Mouse (Mus musculus) MEL (cell line): Measurements from ENCODE around the gene Hspa12a. TPM values are rescaled to one million over a fixed set of nuclear protein-coding genes. Genes with fewer than 3 reads are reported as not detected.

Experiments
- DNase-seq: peaks from one replicate; pipeline ENCODE4 v3.0.0; 2011; ENCODE audit warnings: low read depth, low spot score
- H3K27ac ChIP-seq: 2 replicates; pipeline ENCODE4 v1.5.1; 2012; ENCODE audit warnings: low read depth, mild to moderate bottlenecking, control low read depth, low read length, moderate library complexity; ENCODE audit not compliant: control insufficient read depth
- H3K27me3 ChIP-seq, 2 experiments: fragments of 150-350 bp in 1 of 2; sonication (generic) in 1 of 2; 2 replicates each; pipeline ENCODE4 v1.6.1; 2012; ENCODE audit warnings: low read length in 2 of 2, mild to moderate bottlenecking in 2 of 2, improper control_type of control experiment in 1 of 2, moderate library complexity in 1 of 2; ENCODE audit not compliant: insufficient read depth in 2 of 2, control insufficient read depth in 1 of 2
- H3K36me3 ChIP-seq, 2 experiments: 2 replicates each; pipeline ENCODE4 v1.6.1; 2012 to 2014; ENCODE audit warnings: low read length in 2 of 2, improper control_type of control experiment in 1 of 2, inconsistent platforms in 1 of 2, mild to moderate bottlenecking in 1 of 2; ENCODE audit not compliant: insufficient read depth in 2 of 2, control insufficient read depth in 1 of 2
- H3K4me1 ChIP-seq, 2 experiments: fragments of 150-350 bp in 1 of 2; sonication (generic) in 1 of 2; 2 replicates each; pipeline ENCODE4 v1.6.1; 2012; ENCODE audit warnings: low read length in 2 of 2, improper control_type of control experiment in 1 of 2, mild to moderate bottlenecking in 1 of 2; ENCODE audit not compliant: insufficient read depth in 2 of 2, control insufficient read depth in 1 of 2
- H3K4me3 ChIP-seq, 2 experiments: fragments of 150-350 bp in 1 of 2; sonication (generic) in 1 of 2; 2 replicates each; pipeline ENCODE4 v1.5.1; 2012; ENCODE audit warnings: low read depth in 2 of 2, low read length in 2 of 2, mild to moderate bottlenecking in 2 of 2, moderate library complexity in 2 of 2, control low read depth in 1 of 2, improper control_type of control experiment in 1 of 2; ENCODE audit not compliant: control insufficient read depth in 1 of 2, insufficient read depth in 1 of 2
- H3K79me2 ChIP-seq: 2 replicates; pipeline ENCODE4 v1.6.1; 2012; ENCODE audit warnings: mild to moderate bottlenecking, low read length, moderate library complexity; ENCODE audit not compliant: control insufficient read depth, poor library complexity, insufficient read depth
- H3K9ac ChIP-seq: 2 replicates; pipeline ENCODE4 v1.6.1; 2012; ENCODE audit warnings: low read depth, mild to moderate bottlenecking, control low read depth, low read length, moderate library complexity; ENCODE audit not compliant: control insufficient read depth, poor library complexity, severe bottlenecking
- H3K9me3 ChIP-seq: fragments of 150-350 bp; sonication (generic); replicated peaks from 2 replicates; pipeline ENCODE4 v1.6.1; 2012; ENCODE audit warnings: mild to moderate bottlenecking, low read length, improper control_type of control experiment, moderate library complexity; ENCODE audit not compliant: insufficient read depth
- BHLHE40 ChIP-seq: IDR thresholded peaks from 2 replicates; pipeline ENCODE4 v1.6.1; 2012; ENCODE audit warnings: low read depth, mild to moderate bottlenecking, inconsistent platforms, low read length, improper control_type of control experiment, borderline replicate concordance
- CHD1 ChIP-seq: IDR thresholded peaks from 2 replicates; pipeline ENCODE4 v1.6.1; 2012; ENCODE audit warnings: low read depth, mild to moderate bottlenecking, inconsistent platforms, low read length, improper control_type of control experiment
- CHD2 ChIP-seq: IDR thresholded peaks from 2 replicates; pipeline ENCODE4 v1.6.1; 2011; ENCODE audit warnings: low read length, improper control_type of control experiment
- CTCF ChIP-seq, 3 experiments: IDR thresholded peaks in 2 of 3; conservative IDR thresholded peaks in 1 of 3; 2 replicates each; pipeline ENCODE4 v1.5.1; 2011 to 2012; ENCODE audit warnings: low read length in 3 of 3, low read depth in 2 of 3, mild to moderate bottlenecking in 2 of 3, improper control_type of control experiment in 1 of 3, inconsistent platforms in 1 of 3, mixed read lengths in 1 of 3, moderate library complexity in 1 of 3; ENCODE audit not compliant: control insufficient read depth in 1 of 3, insufficient read depth in 1 of 3, poor library complexity in 1 of 3, severe bottlenecking in 1 of 3
- E2F4 ChIP-seq: IDR thresholded peaks from 2 replicates; pipeline ENCODE4 v1.6.1; 2011; ENCODE audit warnings: low read depth, low read length, improper control_type of control experiment, borderline replicate concordance
- ETS1 ChIP-seq: IDR thresholded peaks from 2 replicates; pipeline ENCODE4 v1.6.1; 2012; ENCODE audit warnings: low read depth, mild to moderate bottlenecking, inconsistent platforms, low read length, improper control_type of control experiment, moderate library complexity
- GABPA ChIP-seq: IDR thresholded peaks from 2 replicates; pipeline ENCODE4 v1.6.1; 2012; ENCODE audit warnings: low read depth, mild to moderate bottlenecking, inconsistent platforms, low read length, improper control_type of control experiment, moderate library complexity
- GATA1 ChIP-seq: IDR thresholded peaks from 2 replicates; pipeline ENCODE4 v1.6.1; 2011; ENCODE audit warnings: low read depth, low read length, improper control_type of control experiment
- MAFK ChIP-seq: IDR thresholded peaks from 2 replicates; pipeline ENCODE4 v1.6.1; 2011; ENCODE audit warnings: low read depth, mild to moderate bottlenecking, low read length, improper control_type of control experiment, borderline replicate concordance
- MAX ChIP-seq: IDR thresholded peaks from 2 replicates; pipeline ENCODE4 v1.6.1; 2011; ENCODE audit warnings: low read length, improper control_type of control experiment
- MXI1 ChIP-seq: IDR thresholded peaks from 2 replicates; pipeline ENCODE4 v1.6.1; 2011; ENCODE audit warnings: mild to moderate bottlenecking, low read depth, low read length, improper control_type of control experiment
- MYB ChIP-seq: IDR thresholded peaks from 2 replicates; pipeline ENCODE4 v1.6.1; 2011; ENCODE audit warnings: mild to moderate bottlenecking, low read depth, low read length, improper control_type of control experiment
- MYC ChIP-seq: IDR thresholded peaks from 2 replicates; pipeline ENCODE4 v1.6.1; 2011; ENCODE audit warnings: low read depth, mild to moderate bottlenecking, low read length, improper control_type of control experiment, moderate library complexity
- NELFE ChIP-seq: IDR thresholded peaks from 2 replicates; pipeline ENCODE4 v1.6.1; 2011; ENCODE audit warnings: low read depth, low read length, improper control_type of control experiment
- POLR2A ChIP-seq, 2 experiments: IDR thresholded peaks; 2 replicates each; pipeline ENCODE4 v1.6.1; 2011 to 2012; ENCODE audit warnings: low read length in 2 of 2, mild to moderate bottlenecking in 2 of 2, control low read depth in 1 of 2, improper control_type of control experiment in 1 of 2, low read depth in 1 of 2, moderate library complexity in 1 of 2; ENCODE audit not compliant: control insufficient read depth in 1 of 2, insufficient read depth in 1 of 2, poor library complexity in 1 of 2
- POLR2AphosphoS2 ChIP-seq: IDR thresholded peaks from 2 replicates; pipeline ENCODE4 v1.6.1; 2011; ENCODE audit warnings: low read length, improper control_type of control experiment
- RAD21 ChIP-seq: IDR thresholded peaks from 2 replicates; pipeline ENCODE4 v1.6.1; 2011; ENCODE audit warnings: mild to moderate bottlenecking, low read depth, low read length, improper control_type of control experiment
- SIN3A ChIP-seq: IDR thresholded peaks from 2 replicates; pipeline ENCODE4 v1.6.1; 2012; ENCODE audit warnings: low read length, improper control_type of control experiment, inconsistent platforms
- SMC3 ChIP-seq: IDR thresholded peaks from 2 replicates; pipeline ENCODE4 v1.6.1; 2011; ENCODE audit warnings: low read depth, low read length, improper control_type of control experiment
- TAL1 ChIP-seq: IDR thresholded peaks from 2 replicates; pipeline ENCODE4 v1.6.1; 2012; ENCODE audit warnings: mild to moderate bottlenecking, inconsistent platforms, low read length, moderate library complexity, mixed read lengths
- TBP ChIP-seq: IDR thresholded peaks from 2 replicates; pipeline ENCODE4 v1.8.0; 2011; ENCODE audit warnings: low read depth, low read length, improper control_type of control experiment
- TCF12 ChIP-seq: IDR thresholded peaks from 2 replicates; pipeline ENCODE4 v1.6.1; 2014; ENCODE audit warnings: low read depth, mild to moderate bottlenecking, inconsistent platforms, low read length, improper control_type of control experiment, moderate library complexity
- UBTF ChIP-seq: IDR thresholded peaks from 2 replicates; pipeline ENCODE4 v1.6.1; 2012; ENCODE audit warnings: low read depth, mild to moderate bottlenecking, inconsistent platforms, low read length, improper control_type of control experiment, moderate library complexity, borderline replicate concordance; ENCODE audit not compliant: insufficient read depth
- USF1 ChIP-seq: IDR thresholded peaks from 2 replicates; pipeline ENCODE4 v1.6.1; 2014; ENCODE audit warnings: low read depth, mild to moderate bottlenecking, inconsistent platforms, low read length, improper control_type of control experiment, moderate library complexity
- USF2 ChIP-seq, 2 experiments: IDR thresholded peaks; 2 replicates each; pipeline ENCODE4 v1.6.1; 2011 to 2012; ENCODE audit warnings: improper control_type of control experiment in 2 of 2, low read length in 2 of 2, borderline replicate concordance in 1 of 2, inconsistent platforms in 1 of 2, low read depth in 1 of 2, mild to moderate bottlenecking in 1 of 2; ENCODE audit not compliant: insufficient read depth in 1 of 2
- ZMIZ1 ChIP-seq: IDR thresholded peaks from 2 replicates; pipeline ENCODE4 v1.6.1; 2012; ENCODE audit warnings: low read depth, mild to moderate bottlenecking, inconsistent platforms, low read length, improper control_type of control experiment, moderate library complexity
- polyA plus RNA-seq, 2 experiments: library from polyadenylated mRNA; stranded (reverse) in 1 of 2; unstranded in 1 of 2; fragments of >175 nt in 1 of 2; fragments of >200 nt in 1 of 2; gene quantifications; 2 replicates each; pipeline versions ENCODE4 v1.2.1 to v1.2.4; 2012; ENCODE audit warnings: low replicate concordance in 2 of 2, low read depth in 1 of 2; ENCODE audit not compliant: insufficient read length in 2 of 2, insufficient read depth in 1 of 2, missing spikeins in 1 of 2
- total RNA-seq: library from RNA; depleted of rRNA; stranded (reverse); fragments of 300-350 nt; gene quantifications from 2 replicates; pipeline ENCODE4 v1.2.3, GENCODE M21; 2012

The Hspa12a gene
- total and polyA plus RNA-seq, 3 experiments = not detected

DNA sequence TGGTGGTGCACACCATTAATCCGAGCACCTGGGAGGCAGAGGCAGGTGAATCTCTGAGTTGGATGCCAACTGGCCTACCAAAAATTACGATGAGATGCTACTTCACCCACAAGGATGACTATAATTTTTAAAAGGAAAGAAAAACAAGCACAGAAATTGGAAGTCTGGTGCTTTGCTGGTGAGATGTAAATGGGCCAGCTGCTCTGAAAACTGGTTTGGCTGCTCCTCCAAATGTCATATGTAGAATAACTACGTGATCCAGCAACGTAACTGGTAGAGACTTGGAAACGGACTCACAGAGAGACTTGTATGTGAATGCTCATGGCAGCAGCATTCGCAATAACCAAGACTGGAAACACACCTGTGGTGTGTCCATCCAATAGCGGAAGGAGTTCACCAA, 113.3 kb downstream of the Hspa12a start:
- Histone ChIP-seq H3K4me3 (no peak overlapping the region), H3K9me3 (no peaks in the 10 kb centered on the region), H3K79me2 (no peaks in the 10 kb centered on the region), H3K9ac (no peak overlapping the region), H3K36me3 (no peaks in the 10 kb centered on the region), H3K27ac (no peak overlapping the region), H3K4me1 (no peaks in the 10 kb centered on the region)
- no peak for DNase-seq
- TF ChIP-seq ETS1 = no peak
- no peak for TF ChIP-seq SMC3
- TF ChIP-seq TAL1 = no peak
- TF ChIP-seq MAX = no peak
- TF ChIP-seq TBP = no peak
- TF ChIP-seq CHD1 = no peak
- no peak for TF ChIP-seq GATA1
- TF ChIP-seq MXI1 = no peak
- TF ChIP-seq SIN3A = no peak
- TF ChIP-seq NELFE = no peak
- TF ChIP-seq, all 39 proteins: peak for 0
- H3K27me3 ChIP-seq = no peaks in the 10 kb centered on the region

DNA sequence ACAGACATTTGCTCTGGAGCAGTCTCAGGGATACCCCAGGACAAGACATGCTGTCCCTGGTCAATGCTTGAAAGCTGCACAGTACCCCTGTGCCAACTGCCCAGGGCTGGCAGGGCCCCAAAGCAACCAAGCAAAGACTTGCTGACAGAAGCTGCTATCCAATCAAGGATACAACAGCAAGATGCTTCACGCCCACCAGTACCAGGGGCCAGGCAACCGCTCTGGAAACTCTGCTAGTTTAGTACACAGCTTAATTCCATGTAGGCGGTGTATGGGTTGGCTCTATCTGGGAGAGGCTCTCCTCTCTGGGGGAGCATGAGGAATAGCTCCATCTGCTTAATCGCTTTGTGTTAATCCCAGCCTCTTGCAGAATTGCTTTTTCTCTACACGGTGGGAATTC, 113.9 kb downstream of the Hspa12a start:
- TF ChIP-seq ETS1 (no peak), UBTF (no peak), E2F4 (no peak), MAX (no peak), CTCF (IDR thresholded peaks at IDR 0.05 in 2 of 3, conservative IDR thresholded peaks at IDR 0.05 in 1 of 3; ENCODE audit: control insufficient read depth in 1 of 3, insufficient read depth in 1 of 3, low read depth in 2 of 3, low read length in 3 of 3, poor library complexity in 1 of 3, severe bottlenecking in 1 of 3) (no peak), RAD21 (no peak), TCF12 (no peak), ZMIZ1 (no peak), GABPA (no peak), TAL1 (no peak), MYC (no peak), USF1 (no peak), BHLHE40 (no peak), MYB (no peak), MAFK (no peak), CHD2 (no peak), NELFE (no peak), USF2 (IDR thresholded peaks at IDR 0.05; ENCODE audit: borderline replicate concordance in 1 of 2, insufficient read depth in 1 of 2, low read depth in 1 of 2, low read length in 2 of 2) (no peak), POLR2AphosphoS2 (no peak), POLR2A (IDR thresholded peaks at IDR 0.05; ENCODE audit: control insufficient read depth in 1 of 2, insufficient read depth in 1 of 2, low read depth in 1 of 2, low read length in 2 of 2, poor library complexity in 1 of 2) (no peak)
- Histone ChIP-seq H3K4me1 (no peaks in the 10 kb centered on the region), H3K36me3 (no peaks in the 10 kb centered on the region)

More for the DNA sequence above, 113.9 kb downstream of the Hspa12a start:
- Histone ChIP-seq H3K9ac (no peak overlapping the region), H3K27me3 (no peaks in the 10 kb centered on the region), H3K4me3 (no peak overlapping the region), H3K27ac (no peak overlapping the region), H3K79me2 (no peaks in the 10 kb centered on the region), H3K9me3 (no peaks in the 10 kb centered on the region)
- DNase-seq = no peak
